Mouse (Mus musculus): ENCODE data around the gene Klk1b5. TPM values are rescaled to one million over a fixed set of nuclear protein-coding genes. Genes with fewer than 3 reads are reported as not detected.

The Klk1b5 gene
- polyA plus RNA-seq, 2 experiments, result not detected

GRCm38 (mm10) chr7:44240712-44241111 is 25.0 kb downstream of the Klk1b5 start:
- no peak for TF ChIP-seq POLR2A (IDR thresholded peaks at IDR 0.05; ENCODE audit: borderline replicate concordance, extremely low read depth, insufficient read depth, insufficient read length)
- Histone ChIP-seq H3K4me1 (ENCODE audit: control insufficient read depth, insufficient read depth, low read length) (peaks cover 6% of the 10 kb centered on the region; the same call in 1 of the 2 replicates), H3K9me3 (ENCODE audit: control insufficient read depth, low read length) (no peaks in the 10 kb centered on the region), H3K4me2 (replicated peaks; ENCODE audit: low read depth, low read length, severe bottlenecking) (no peak overlapping the region), H3K27ac (replicated peaks; ENCODE audit: low read depth, low read length) (no peak overlapping the region), H3K9ac (ENCODE audit: low read depth, low read length, severe bottlenecking) (no peak overlapping the region), H3K27me3 (ENCODE audit: control insufficient read depth, insufficient read depth, low read length) (no peaks in the 10 kb centered on the region), H3K4me3 (replicated peaks; ENCODE audit: low read length) (no peak overlapping the region), H3K36me3 (ENCODE audit: control insufficient read depth, insufficient read depth, low read length) (no peaks in the 10 kb centered on the region)
- DNase-seq (ENCODE audit: low spot score) (no peak), ATAC-seq (ENCODE audit: low FRiP score, low read depth) (no peak)
- WGBS, result 45% methylated on average over 1 of the region's 1 CpGs

- no peak overlapping the region for H3K9ac ChIP-seq (ENCODE audit: low read depth, low read length, severe bottlenecking)
- H3K36me3 ChIP-seq (ENCODE audit: control insufficient read depth, insufficient read depth, low read length), result no peaks in the 10 kb centered on the region
- no peak overlapping the region for H3K4me2 ChIP-seq (replicated peaks; ENCODE audit: low read depth, low read length, severe bottlenecking)
- WGBS, result 49% methylated on average over 2 of the region's 2 CpGs
- peaks cover 6% of the 10 kb centered on the region; the same call in 1 of the 2 replicates for H3K4me1 ChIP-seq (ENCODE audit: control insufficient read depth, insufficient read depth, low read length)
- H3K9me3 ChIP-seq (ENCODE audit: control insufficient read depth, low read length), result no peaks in the 10 kb centered on the region
- H3K4me3 ChIP-seq (replicated peaks; ENCODE audit: low read length), result no peak overlapping the region
- no peak for ATAC-seq (ENCODE audit: low FRiP score, low read depth)
- no peak for TF ChIP-seq POLR2A (IDR thresholded peaks at IDR 0.05; ENCODE audit: borderline replicate concordance, extremely low read depth, insufficient read depth, insufficient read length)
- no peak overlapping the region for H3K27ac ChIP-seq (replicated peaks; ENCODE audit: low read depth, low read length)
- no peak for DNase-seq (ENCODE audit: low spot score)
- no peaks in the 10 kb centered on the region for H3K27me3 ChIP-seq (ENCODE audit: control insufficient read depth, insufficient read depth, low read length)
Measured at GRCm38 (mm10) chr7:44241163-44241562, 25.4 kb downstream of the Klk1b5 start.

GRCm38 (mm10) chr7:44244080-44244479 is 28.3 kb downstream of the Klk1b5 start:
- H3K36me3 ChIP-seq (ENCODE audit: control insufficient read depth, insufficient read depth, low read length), result peaks cover 12% of the 10 kb centered on the region
- H3K4me2 ChIP-seq (replicated peaks; ENCODE audit: low read depth, low read length, severe bottlenecking), result no peak overlapping the region
- no peak for DNase-seq (ENCODE audit: low spot score)
- 70% methylated on average over 1 of the region's 1 CpGs for WGBS
- no peak overlapping the region for H3K4me3 ChIP-seq (replicated peaks; ENCODE audit: low read length)
- H3K27ac ChIP-seq (replicated peaks; ENCODE audit: low read depth, low read length), result no peak overlapping the region
- no peak for ATAC-seq (ENCODE audit: low FRiP score, low read depth)
- no peak overlapping the region for H3K9ac ChIP-seq (ENCODE audit: low read depth, low read length, severe bottlenecking)
- H3K9me3 ChIP-seq (ENCODE audit: control insufficient read depth, low read length), result no peaks in the 10 kb centered on the region
- peaks cover 11% of the 10 kb centered on the region; the same call in 1 of the 2 replicates for H3K4me1 ChIP-seq (ENCODE audit: control insufficient read depth, insufficient read depth, low read length)
- TF ChIP-seq POLR2A (IDR thresholded peaks at IDR 0.05; ENCODE audit: borderline replicate concordance, extremely low read depth, insufficient read depth, insufficient read length), result no peak
- no peaks in the 10 kb centered on the region for H3K27me3 ChIP-seq (ENCODE audit: control insufficient read depth, insufficient read depth, low read length)

- WGBS, result 3% methylated on average over 61 of the region's 62 CpGs
Measured at GRCm38 (mm10) chr7:44246055-44246983, 30.6 kb downstream of the Klk1b5 start, which contains the start of the genes 1700028J19Rik and 2410002F23Rik. Gene 1700028J19Rik, minus strand, starts transcription at chr7:44246695. Gene 2410002F23Rik, plus strand, starts transcription at chr7:44246722.

GRCm38 (mm10) chr7:44246984-44247470 is 31.3 kb downstream of the Klk1b5 start:
- DNase-seq (ENCODE audit: low spot score), result peak; percentile 28
- no peaks in the 10 kb centered on the region for H3K27me3 ChIP-seq (ENCODE audit: control insufficient read depth, insufficient read depth, low read length)
- no peak for TF ChIP-seq POLR2A (IDR thresholded peaks at IDR 0.05; ENCODE audit: borderline replicate concordance, extremely low read depth, insufficient read depth, insufficient read length)
- H3K27ac ChIP-seq (replicated peaks; ENCODE audit: low read depth, low read length), result peak overlapping the region; percentile 96
- ATAC-seq (ENCODE audit: low FRiP score, low read depth), result peak; percentile 48
- peaks cover 37% of the 10 kb centered on the region for H3K36me3 ChIP-seq (ENCODE audit: control insufficient read depth, insufficient read depth, low read length)
- peak overlapping the region; percentile 91 for H3K9ac ChIP-seq (ENCODE audit: low read depth, low read length, severe bottlenecking)
- no peaks in the 10 kb centered on the region for H3K9me3 ChIP-seq (ENCODE audit: control insufficient read depth, low read length)
- H3K4me2 ChIP-seq (replicated peaks; ENCODE audit: low read depth, low read length, severe bottlenecking), result peak overlapping the region; percentile 73
- peaks cover 11% of the 10 kb centered on the region; the same call in 1 of the 2 replicates for H3K4me1 ChIP-seq (ENCODE audit: control insufficient read depth, insufficient read depth, low read length)
- peak overlapping the region; percentile 83 for H3K4me3 ChIP-seq (replicated peaks; ENCODE audit: low read length)
- 0% methylated on average over 22 of the region's 23 CpGs for WGBS

More at GRCm38 (mm10) chr7:44246055-44246983, 30.6 kb downstream of the Klk1b5 start, which contains the start of the genes 1700028J19Rik and 2410002F23Rik:
- Histone ChIP-seq H3K9ac (ENCODE audit: low read depth, low read length, severe bottlenecking) (peak within 1 kb of the TSS; percentile 91), H3K4me3 (replicated peaks; ENCODE audit: low read length) (peak within 1 kb of the TSS; percentile 83), H3K4me2 (replicated peaks; ENCODE audit: low read depth, low read length, severe bottlenecking) (peak within 1 kb of the TSS; percentile 73), H3K9me3 (ENCODE audit: control insufficient read depth, low read length) (no peaks in the 10 kb centered on the region), H3K27me3 (ENCODE audit: control insufficient read depth, insufficient read depth, low read length) (no peaks in the 10 kb centered on the region), H3K27ac (replicated peaks; ENCODE audit: low read depth, low read length) (peak within 1 kb of the TSS; percentile 96), H3K4me1 (ENCODE audit: control insufficient read depth, insufficient read depth, low read length) (peaks cover 11% of the 10 kb centered on the region; the same call in 1 of the 2 replicates), H3K36me3 (ENCODE audit: control insufficient read depth, insufficient read depth, low read length) (peaks cover 34% of the 10 kb centered on the region)
- ATAC-seq (ENCODE audit: low FRiP score, low read depth) (peak; percentile 93), DNase-seq (ENCODE audit: low spot score) (peak; percentile 95)
- peak; percentile 99 for TF ChIP-seq POLR2A (IDR thresholded peaks at IDR 0.05; ENCODE audit: borderline replicate concordance, extremely low read depth, insufficient read depth, insufficient read length)

Data from limb, embryonic 14.5 days (tissue).